Mouse (Mus musculus): Measurements from ENCODE around the gene Pianp.

- TF ChIP-seq POLR2A (IDR thresholded peaks at IDR 0.05; ENCODE audit: insufficient read depth, low read depth, low read length) = no peak
- no peak for TF ChIP-seq CTCF (IDR thresholded peaks at IDR 0.05; ENCODE audit: insufficient read depth, low read depth, low read length)
Measured at GRCm38 (mm10) chr6:124953991-124954715, 42.3 kb upstream of the Pianp start.
